Mouse (Mus musculus): ENCODE data around the gene Hadh. TPM values are rescaled to one million over a fixed set of nuclear protein-coding genes. Genes with fewer than 3 reads are reported as not detected.
A peak's percentile ranks its signal among the peaks of the same experiment; 100 is the strongest.

Gene Hadh
- polyA plus RNA-seq, 1 experiment = 70.7 TPM

- H3K36me3 ChIP-seq (ENCODE audit: control insufficient read depth, insufficient read depth) = no peaks in the 10 kb centered on the region
- TF ChIP-seq MYOG (IDR thresholded peaks at IDR 0.05; ENCODE audit: control insufficient read depth in 1 of 3, insufficient read depth in 1 of 3, insufficient read length in 2 of 3, low read depth in 2 of 3) (no peak), MYOD1 (IDR thresholded peaks at IDR 0.05; ENCODE audit: control insufficient read depth in 1 of 3, insufficient read length in 2 of 3, low read depth in 2 of 3) (no peak), SRF (IDR thresholded peaks at IDR 0.05; ENCODE audit: control insufficient read depth, insufficient read length, low read depth) (no peak), USF1 (IDR thresholded peaks at IDR 0.05; ENCODE audit: low read depth) (no peak), REST (IDR thresholded peaks at IDR 0.05; ENCODE audit: insufficient read depth, insufficient read length) (no peak), POLR2A (IDR thresholded peaks at IDR 0.05; ENCODE audit: insufficient read length, low read depth) (no peak), POLR2AphosphoS2 (IDR thresholded peaks at IDR 0.05; ENCODE audit: insufficient read length, low read depth) (no peak), TCF12 (IDR thresholded peaks at IDR 0.05; ENCODE audit: insufficient read depth, poor library complexity, severe bottlenecking) (no peak), CEBPB (IDR thresholded peaks at IDR 0.05; ENCODE audit: insufficient read depth, poor library complexity, severe bottlenecking) (no peak), MAX (IDR thresholded peaks at IDR 0.05; ENCODE audit: low read depth) (no peak), TCF3 (IDR thresholded peaks at IDR 0.05; ENCODE audit: insufficient read length, low read depth) (no peak)
Observed at GRCm38 (mm10) chr3:131237061-131237460, 34.8 kb downstream of the Hadh start.

GRCm38 (mm10) chr3:131228083-131228482 is 43.8 kb downstream of the Hadh start:
- Histone ChIP-seq H3K36me3 (ENCODE audit: control insufficient read depth, insufficient read depth) (no peaks in the 10 kb centered on the region), H3K27me3 (ENCODE audit: control insufficient read depth, insufficient read depth, insufficient read length) (no peaks in the 10 kb centered on the region), H3K79me2 (ENCODE audit: control insufficient read depth, insufficient read depth) (no peaks in the 10 kb centered on the region), H3K4me3 (no peak overlapping the region), H3K4me2 (ENCODE audit: low read depth) (no peak overlapping the region), H3ac (ENCODE audit: control insufficient read depth, insufficient read length) (no peak overlapping the region)
- TF ChIP-seq E2F4 (IDR thresholded peaks at IDR 0.05; ENCODE audit: insufficient read depth) = no peak
- TF ChIP-seq POLR2AphosphoS2 (IDR thresholded peaks at IDR 0.05; ENCODE audit: insufficient read length, low read depth) = peak; percentile 21

More at GRCm38 (mm10) chr3:131237061-131237460, 34.8 kb downstream of the Hadh start:
- no peak overlapping the region for H3ac ChIP-seq (ENCODE audit: control insufficient read depth, insufficient read length)
- no peaks in the 10 kb centered on the region for H3K27me3 ChIP-seq (ENCODE audit: control insufficient read depth, insufficient read depth, insufficient read length)
- H3K79me2 ChIP-seq (ENCODE audit: control insufficient read depth, insufficient read depth) = no peaks in the 10 kb centered on the region
- H3K4me2 ChIP-seq (ENCODE audit: low read depth) = no peak overlapping the region
- no peak overlapping the region for H3K4me3 ChIP-seq

GRCm38 (mm10) chr3:131218636-131219390 is 53.1 kb downstream of the Hadh start:
- Histone ChIP-seq H3K4me2 (ENCODE audit: low read depth) (no peak overlapping the region), H3ac (ENCODE audit: control insufficient read depth, insufficient read length) (no peak overlapping the region), H3K36me3 (ENCODE audit: control insufficient read depth, insufficient read depth) (no peaks in the 10 kb centered on the region), H3K4me3 (no peak overlapping the region), H3K27me3 (ENCODE audit: control insufficient read depth, insufficient read depth, insufficient read length) (no peaks in the 10 kb centered on the region), H3K79me2 (ENCODE audit: control insufficient read depth, insufficient read depth) (no peaks in the 10 kb centered on the region)
- no peak for TF ChIP-seq TCF3 (IDR thresholded peaks at IDR 0.05; ENCODE audit: insufficient read length, low read depth)
- no peak for TF ChIP-seq POLR2A (IDR thresholded peaks at IDR 0.05; ENCODE audit: insufficient read length, low read depth)
- no peak for TF ChIP-seq USF1 (IDR thresholded peaks at IDR 0.05; ENCODE audit: low read depth)

GRCm38 (mm10) chr3:131214841-131215240 is 57.1 kb downstream of the Hadh start:
- no peak overlapping the region for H3K4me2 ChIP-seq (ENCODE audit: low read depth)
- no peak overlapping the region for H3K4me3 ChIP-seq
- H3K36me3 ChIP-seq (ENCODE audit: control insufficient read depth, insufficient read depth) = no peaks in the 10 kb centered on the region
- no peaks in the 10 kb centered on the region for H3K79me2 ChIP-seq (ENCODE audit: control insufficient read depth, insufficient read depth)
- no peak overlapping the region for H3ac ChIP-seq (ENCODE audit: control insufficient read depth, insufficient read length)
- no peaks in the 10 kb centered on the region for H3K27me3 ChIP-seq (ENCODE audit: control insufficient read depth, insufficient read depth, insufficient read length)
- no peak for TF ChIP-seq MYOD1 (IDR thresholded peaks at IDR 0.05; ENCODE audit: control insufficient read depth in 1 of 3, insufficient read length in 2 of 3, low read depth in 2 of 3)
- no peak for TF ChIP-seq USF1 (IDR thresholded peaks at IDR 0.05; ENCODE audit: low read depth)

GRCm38 (mm10) chr3:131214060-131214658 is 57.7 kb downstream of the Hadh start:
- TF ChIP-seq REST (IDR thresholded peaks at IDR 0.05; ENCODE audit: insufficient read depth, insufficient read length) (no peak), MAX (IDR thresholded peaks at IDR 0.05; ENCODE audit: low read depth) (no peak)
- H3K4me3 ChIP-seq = no peak overlapping the region
- H3K79me2 ChIP-seq (ENCODE audit: control insufficient read depth, insufficient read depth) = no peaks in the 10 kb centered on the region
- no peaks in the 10 kb centered on the region for H3K36me3 ChIP-seq (ENCODE audit: control insufficient read depth, insufficient read depth)
- H3K4me2 ChIP-seq (ENCODE audit: low read depth) = no peak overlapping the region
- no peak overlapping the region for H3ac ChIP-seq (ENCODE audit: control insufficient read depth, insufficient read length)
- no peaks in the 10 kb centered on the region for H3K27me3 ChIP-seq (ENCODE audit: control insufficient read depth, insufficient read depth, insufficient read length)

- Histone ChIP-seq H3ac (ENCODE audit: control insufficient read depth, insufficient read length) (no peak overlapping the region), H3K27me3 (ENCODE audit: control insufficient read depth, insufficient read depth, insufficient read length) (no peaks in the 10 kb centered on the region), H3K36me3 (ENCODE audit: control insufficient read depth, insufficient read depth) (no peaks in the 10 kb centered on the region), H3K4me2 (ENCODE audit: low read depth) (no peak overlapping the region), H3K4me3 (no peak overlapping the region), H3K79me2 (ENCODE audit: control insufficient read depth, insufficient read depth) (no peaks in the 10 kb centered on the region)
- TF ChIP-seq TCF12 (IDR thresholded peaks at IDR 0.05; ENCODE audit: insufficient read depth, poor library complexity, severe bottlenecking) = no peak
Observed at GRCm38 (mm10) chr3:131212200-131212599, 59.7 kb downstream of the Hadh start.

Measured in myocyte (in vitro differentiated cells).